Mouse (Mus musculus) brain, adult 10 weeks (tissue): Measurements from ENCODE around the gene Shmt1. TPM values are rescaled to one million over a fixed set of nuclear protein-coding genes. Genes with fewer than 3 reads are reported as not detected.

Experiments used
- polyA plus RNA-seq: library from polyadenylated mRNA; stranded (reverse); fragments of 350-450 nt; fragmentation: Illumina TruSeq; extraction: RNeasy Lipid Tissue Mini Kit (QIAGEN cat#74804); gene quantifications from one replicate; pipeline ENCODE4 v1.2.3, GENCODE M21; 2015; ENCODE audit warnings: low read depth, low replicate concordance

Gene Shmt1
- 4.7 TPM for polyA plus RNA-seq

GRCm38 (mm10) chr11:60811618-60812017, at the start of gene Shmt1:
Shmt1 (minus strand) TSS chr11:60811718.

GRCm38 (mm10) chr11:60830433-60831052, 19.0 kb upstream of the Shmt1 start, which contains the start of gene Dhrs7b:
Dhrs7b (plus strand) TSS chr11:60830631.

GRCm38 (mm10) chr11:60776829-60777740, 34.4 kb downstream of the Shmt1 start, which contains the start of the genes Top3a and Smcr8:
Top3a (minus strand) TSS chr11:60777365.
Smcr8 (plus strand) TSS chr11:60777524.

Other genes with a start within 250 kb of the Shmt1 start
- gene Llgl1, start 112.0 kb downstream of the Shmt1 start, polyA plus RNA-seq, result 29.4 TPM
- 48.0 TPM for gene Flii, start 84.5 kb downstream of the Shmt1 start, polyA plus RNA-seq
- gene Mief2, start 83.3 kb downstream of the Shmt1 start, polyA plus RNA-seq, result 17.7 TPM
- 3.8 TPM for gene Top3a, start 34.4 kb downstream of the Shmt1 start, polyA plus RNA-seq
- 17.5 TPM for gene Smcr8, start 34.2 kb downstream of the Shmt1 start, polyA plus RNA-seq
- gene Dhrs7b, start 18.9 kb upstream of the Shmt1 start, polyA plus RNA-seq, result 35.8 TPM
- gene Tmem11, start 67.6 kb upstream of the Shmt1 start, polyA plus RNA-seq, result 45.2 TPM
- gene Natd1, start 103.0 kb upstream of the Shmt1 start, polyA plus RNA-seq, result 6.5 TPM
- 14.5 TPM for gene Map2k3, start 120.3 kb upstream of the Shmt1 start, polyA plus RNA-seq
- 11.8 TPM for gene Kcnj12, start 210.8 kb upstream of the Shmt1 start, polyA plus RNA-seq